Mouse (Mus musculus): ENCODE measurements at regions not wholly inside any gene's neighbourhood (a gene's known extent, or its start where the extent isn't known, plus 50 kb on each side); places are given as distances from the start of the nearest gene placed in this dataset.

- WGBS = 92% methylated on average over 6 of the region's 6 CpGs
- Histone ChIP-seq H3K27me3 (no peaks in the 10 kb centered on the region), H3K27ac (replicated peaks) (no peak overlapping the region), H3K4me2 (replicated peaks) (no peak overlapping the region), H3K4me1 (peaks cover 13% of the 10 kb centered on the region), H3K36me3 (no peaks in the 10 kb centered on the region), H3K9ac (replicated peaks) (no peak overlapping the region), H3K4me3 (no peak overlapping the region), H3K9me3 (no peaks in the 10 kb centered on the region)
- no peak for ATAC-seq (replicated peaks)
Observed at GRCm38 (mm10) chr11:33007366-33007765, 139.8 kb downstream of the Fgf18 start.

- no peak overlapping the region for H3K27ac ChIP-seq (replicated peaks)
- H3K9me3 ChIP-seq = no peaks in the 10 kb centered on the region
- no peak overlapping the region for H3K9ac ChIP-seq (replicated peaks)
- no peaks in the 10 kb centered on the region for H3K36me3 ChIP-seq
- 22% methylated on average over 4 of the region's 4 CpGs for WGBS
- ATAC-seq (replicated peaks) = peak; percentile 53; the same call in 1 of the 2 replicates
- H3K4me2 ChIP-seq (replicated peaks) = no peak overlapping the region
- no peaks in the 10 kb centered on the region for H3K27me3 ChIP-seq
- no peak overlapping the region for H3K4me3 ChIP-seq
- H3K4me1 ChIP-seq = peaks cover 13% of the 10 kb centered on the region
Observed at GRCm38 (mm10) chr11:33005183-33005582, 142.0 kb downstream of the Fgf18 start.

GRCm38 (mm10) chr11:33004603-33005002, 142.6 kb downstream of the Fgf18 start:
- 88% methylated on average over 11 of the region's 11 CpGs for WGBS
- Histone ChIP-seq H3K4me2 (replicated peaks) (no peak overlapping the region), H3K27ac (replicated peaks) (no peak overlapping the region), H3K4me1 (peaks cover 13% of the 10 kb centered on the region), H3K9ac (replicated peaks) (no peak overlapping the region), H3K36me3 (no peaks in the 10 kb centered on the region), H3K27me3 (no peaks in the 10 kb centered on the region), H3K9me3 (no peaks in the 10 kb centered on the region), H3K4me3 (no peak overlapping the region)
- no peak for ATAC-seq (replicated peaks)

GRCm38 (mm10) chr11:32999684-33000255, 147.4 kb downstream of the Fgf18 start:
- no peak overlapping the region for H3K27ac ChIP-seq (replicated peaks)
- H3K27me3 ChIP-seq = no peaks in the 10 kb centered on the region
- no peak overlapping the region for H3K4me2 ChIP-seq (replicated peaks)
- no peaks in the 10 kb centered on the region for H3K36me3 ChIP-seq
- peaks cover 1% of the 10 kb centered on the region; the same call in 1 of the 2 replicates for H3K4me1 ChIP-seq
- no peak for ATAC-seq (replicated peaks)
- no peaks in the 10 kb centered on the region for H3K9me3 ChIP-seq
- H3K9ac ChIP-seq (replicated peaks) = no peak overlapping the region
- WGBS = 83% methylated on average over 4 of the region's 4 CpGs
- no peak overlapping the region for H3K4me3 ChIP-seq

- Histone ChIP-seq H3K9me3 (no peaks in the 10 kb centered on the region), H3K27ac (replicated peaks) (no peak overlapping the region), H3K36me3 (no peaks in the 10 kb centered on the region), H3K9ac (replicated peaks) (no peak overlapping the region), H3K27me3 (no peaks in the 10 kb centered on the region), H3K4me1 (no peaks in the 10 kb centered on the region), H3K4me3 (no peak overlapping the region), H3K4me2 (replicated peaks) (no peak overlapping the region)
- 84% methylated on average over 14 of the region's 14 CpGs for WGBS
- ATAC-seq (replicated peaks) = no peak
Observed at GRCm38 (mm10) chr11:32998687-32999605, 148.3 kb downstream of the Fgf18 start.

- Histone ChIP-seq H3K36me3 (no peaks in the 10 kb centered on the region), H3K27ac (replicated peaks) (no peak overlapping the region), H3K4me1 (peaks cover 4% of the 10 kb centered on the region; the same call in 1 of the 2 replicates), H3K9me3 (no peaks in the 10 kb centered on the region), H3K27me3 (no peaks in the 10 kb centered on the region), H3K4me2 (replicated peaks) (no peak overlapping the region), H3K9ac (replicated peaks) (no peak overlapping the region), H3K4me3 (no peak overlapping the region)
- no peak for ATAC-seq (replicated peaks)
- WGBS = 78% methylated on average over 4 of the region's 4 CpGs
Observed at GRCm38 (mm10) chr11:32994391-32994790, 152.8 kb downstream of the Fgf18 start.

DNA sequence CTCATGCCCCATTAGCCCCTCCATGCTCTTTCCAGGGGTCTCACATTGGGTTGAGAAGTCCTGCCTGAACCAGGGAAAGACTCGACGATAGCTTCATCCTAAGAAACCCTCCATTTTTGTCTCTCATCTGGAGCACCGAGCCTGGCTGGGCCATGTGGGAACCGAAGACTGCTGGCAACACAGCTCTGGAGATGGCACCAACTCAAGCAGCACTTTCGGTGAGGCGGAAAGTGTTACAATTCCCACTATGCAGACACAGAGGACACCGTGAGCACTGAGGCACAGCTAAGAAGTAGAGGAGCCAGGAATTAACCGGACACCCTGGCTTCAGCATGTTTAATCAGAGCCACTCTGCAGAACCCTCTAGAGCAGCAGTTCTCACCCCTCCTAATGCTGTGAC, 153.8 kb downstream of the Fgf18 start:
- no peaks in the 10 kb centered on the region for H3K9me3 ChIP-seq
- H3K4me3 ChIP-seq = no peak overlapping the region
- no peak overlapping the region for H3K4me2 ChIP-seq (replicated peaks)
- H3K4me1 ChIP-seq = peaks cover 4% of the 10 kb centered on the region; the same call in 1 of the 2 replicates
- ATAC-seq (replicated peaks) = no peak
- H3K27me3 ChIP-seq = no peaks in the 10 kb centered on the region
- H3K27ac ChIP-seq (replicated peaks) = no peak overlapping the region
- WGBS = 76% methylated on average over 8 of the region's 8 CpGs
- no peak overlapping the region for H3K9ac ChIP-seq (replicated peaks)
- H3K36me3 ChIP-seq = no peaks in the 10 kb centered on the region

- ATAC-seq (replicated peaks) = no peak
- Histone ChIP-seq H3K9ac (replicated peaks) (no peak overlapping the region), H3K4me1 (peaks cover 4% of the 10 kb centered on the region; the same call in 1 of the 2 replicates), H3K4me3 (no peak overlapping the region), H3K27ac (replicated peaks) (no peak overlapping the region), H3K9me3 (no peaks in the 10 kb centered on the region), H3K27me3 (no peaks in the 10 kb centered on the region), H3K36me3 (no peaks in the 10 kb centered on the region), H3K4me2 (replicated peaks) (no peak overlapping the region)
- WGBS = 90% methylated on average over 5 of the region's 5 CpGs
Observed at GRCm38 (mm10) chr11:32991036-32991616, 156.1 kb downstream of the Fgf18 start.

DNA sequence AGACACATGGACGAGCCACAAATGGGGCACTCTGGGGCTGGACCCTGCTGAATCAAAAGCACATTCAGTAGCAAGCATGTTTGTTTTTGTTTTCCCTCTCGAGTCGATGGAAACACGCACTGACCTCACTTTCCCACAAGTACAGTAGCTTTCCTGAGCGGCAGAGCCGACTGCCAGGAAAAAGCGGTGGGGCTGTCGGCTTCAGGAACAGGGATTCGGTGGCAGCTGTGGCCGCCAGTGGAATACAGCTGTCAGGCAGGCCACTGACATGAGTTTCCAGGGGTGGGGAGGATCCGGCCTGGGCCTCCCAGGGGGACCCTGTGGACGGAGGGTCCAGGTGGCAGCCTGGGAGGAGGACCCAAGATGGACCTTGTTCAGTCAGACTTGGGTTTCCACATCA, 157.0 kb downstream of the Fgf18 start:
- H3K4me2 ChIP-seq (replicated peaks) = no peak overlapping the region
- H3K9me3 ChIP-seq = no peaks in the 10 kb centered on the region
- H3K27me3 ChIP-seq = no peaks in the 10 kb centered on the region
- no peak overlapping the region for H3K9ac ChIP-seq (replicated peaks)
- WGBS = 90% methylated on average over 12 of the region's 12 CpGs
- H3K4me1 ChIP-seq = peaks cover 4% of the 10 kb centered on the region; the same call in 1 of the 2 replicates
- H3K4me3 ChIP-seq = no peak overlapping the region
- ATAC-seq (replicated peaks) = no peak
- no peak overlapping the region for H3K27ac ChIP-seq (replicated peaks)
- no peaks in the 10 kb centered on the region for H3K36me3 ChIP-seq

GRCm38 (mm10) chr11:32978899-32979298, 154.5 kb upstream of the Smim23 start:
- WGBS = 83% methylated on average over 7 of the region's 7 CpGs
- H3K4me1 ChIP-seq = no peaks in the 10 kb centered on the region

DNA sequence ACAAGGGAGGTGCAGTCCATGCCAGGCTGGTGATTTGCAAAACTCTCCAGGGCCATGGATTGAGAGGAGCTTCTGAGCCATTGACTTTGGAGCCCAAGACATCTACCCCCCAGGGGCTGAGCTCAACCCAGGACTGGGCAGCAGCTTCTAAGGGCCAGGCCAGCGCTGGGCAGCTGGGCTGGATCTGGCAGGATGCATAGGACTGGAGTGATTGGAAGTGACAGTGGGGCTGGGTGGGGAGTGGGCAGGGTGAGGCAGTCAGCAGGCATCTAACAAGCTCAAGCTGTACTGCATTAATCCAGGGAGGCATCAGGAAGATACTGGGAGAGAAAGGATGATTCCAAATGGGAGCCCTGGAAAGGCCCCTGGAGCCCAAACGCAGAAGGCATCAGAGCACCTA, 152.2 kb upstream of the Smim23 start:
- H3K4me2 ChIP-seq (replicated peaks) = no peak overlapping the region

More at GRCm38 (mm10) chr11:32978899-32979298, 154.5 kb upstream of the Smim23 start:
- Histone ChIP-seq H3K27ac (replicated peaks) (no peak overlapping the region), H3K9me3 (no peaks in the 10 kb centered on the region), H3K36me3 (no peaks in the 10 kb centered on the region), H3K9ac (replicated peaks) (no peak overlapping the region), H3K27me3 (no peaks in the 10 kb centered on the region), H3K4me2 (replicated peaks) (no peak overlapping the region), H3K4me3 (no peak overlapping the region)
- no peak for ATAC-seq (replicated peaks)

DNA sequence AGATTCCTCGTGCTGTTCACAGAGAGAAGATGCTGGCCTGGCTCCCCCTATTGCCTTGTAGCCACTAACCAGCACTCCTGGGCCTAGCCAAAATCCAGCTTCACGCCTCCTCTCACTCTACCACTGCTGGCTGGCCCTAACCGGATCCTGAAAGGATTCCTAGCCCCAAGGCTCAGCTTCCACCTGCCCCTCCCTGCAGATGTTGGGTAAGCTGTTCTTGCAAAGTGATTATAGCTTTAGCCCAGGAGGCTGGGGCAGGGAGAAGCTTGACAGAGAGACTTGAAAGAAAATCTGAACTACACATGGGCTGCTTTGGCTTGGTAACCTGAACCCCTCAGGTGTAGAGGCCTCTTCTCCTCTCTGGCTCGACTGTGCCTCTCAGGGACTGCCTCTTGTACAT, 149.0 kb upstream of the Smim23 start:
- no peaks in the 10 kb centered on the region for H3K36me3 ChIP-seq
- 75% methylated on average over 4 of the region's 4 CpGs for WGBS
- H3K9me3 ChIP-seq = no peaks in the 10 kb centered on the region
- ATAC-seq (replicated peaks) = no peak
- H3K4me1 ChIP-seq = no peaks in the 10 kb centered on the region
- no peak overlapping the region for H3K4me2 ChIP-seq (replicated peaks)
- H3K27me3 ChIP-seq = no peaks in the 10 kb centered on the region
- no peak overlapping the region for H3K9ac ChIP-seq (replicated peaks)
- no peak overlapping the region for H3K4me3 ChIP-seq
- H3K27ac ChIP-seq (replicated peaks) = no peak overlapping the region

More for the DNA sequence above, 152.2 kb upstream of the Smim23 start:
- Histone ChIP-seq H3K9ac (replicated peaks) (no peak overlapping the region), H3K36me3 (no peaks in the 10 kb centered on the region), H3K4me3 (no peak overlapping the region), H3K27me3 (no peaks in the 10 kb centered on the region), H3K4me1 (no peaks in the 10 kb centered on the region), H3K9me3 (no peaks in the 10 kb centered on the region), H3K27ac (replicated peaks) (no peak overlapping the region)
- WGBS = 90% methylated on average over 2 of the region's 2 CpGs
- ATAC-seq (replicated peaks) = no peak

Data from forebrain, embryonic 15.5 days (tissue).